Mouse (Mus musculus) ES-Bruce4 (cell line): ENCODE measurements around the gene Gm49394.

Source experiments
- CTCF ChIP-seq: IDR thresholded peaks from one replicate; pipeline ENCODE4 v1.8.1; 2011; ENCODE audit warnings: low read depth, low read length
- POLR2A ChIP-seq: IDR thresholded peaks from one replicate; pipeline ENCODE4 v1.8.1; 2011; ENCODE audit warnings: low read length; ENCODE audit not compliant: insufficient read depth

DNA sequence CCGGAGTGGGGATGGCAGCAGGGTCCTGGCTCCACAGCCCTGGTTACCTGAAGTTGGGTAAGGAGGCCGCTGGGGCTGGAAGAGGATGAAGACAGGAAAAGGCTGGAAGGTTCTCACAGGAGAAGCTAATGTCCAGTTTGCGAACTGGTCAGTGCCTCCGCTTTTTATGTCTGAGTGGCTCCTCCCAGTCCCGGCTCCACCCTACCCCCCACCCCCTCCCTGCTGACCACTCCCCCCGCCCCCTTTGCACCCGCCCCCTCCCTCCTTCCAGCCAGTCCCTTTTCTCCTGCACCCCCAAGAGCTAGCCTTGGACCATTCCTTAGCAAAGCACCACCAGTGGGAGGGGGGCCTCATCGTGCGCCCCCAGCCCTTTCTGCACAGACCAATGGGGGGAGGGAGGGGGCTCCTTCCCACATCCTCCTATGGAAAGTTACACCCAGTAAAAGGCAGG is 12.4 kb downstream of the Gm49394 start:
- TF ChIP-seq CTCF (no peak), POLR2A (no peak)
